In genomic region chr16:95931509-95931908, GRCm38 (mm10) we compare ENCODE assay signal across 18 mouse cellular contexts. TPM values are rescaled to one million over a fixed set of nuclear protein-coding genes. Genes with fewer than 3 reads are reported as not detected.
A peak's percentile ranks its signal among the peaks of the same experiment; 100 is the strongest.
DNase-seq lines count a peak whose midpoint lies in the region; ATAC-seq and TF ChIP-seq lines count a peak whose summit lies in the region.
"Had no signal": no experiment of that assay in that cellular context is flagged by ENCODE, and none has a peak within 500 bp of the region (broad histone marks: within the 10 kb centered on the region; RNA-seq: fewer than 3 reads in every experiment).

No protein-coding gene starts in this region.

- peak; percentile 73 for ATAC-seq in megakaryocyte progenitor cell, adult 5-6 weeks (replicated peaks; ENCODE audit: poor library complexity)
- no peak for ATAC-seq in hindbrain, embryonic 12.5 days (ENCODE audit: low FRiP score)
- ATAC-seq: forebrain, embryonic 13.5 days; midbrain, embryonic 13.5 days had no signal

- TF ChIP-seq POLR2A in bone marrow macrophage, adult 2 months (IDR thresholded peaks at IDR 0.05; ENCODE audit: borderline replicate concordance, low read depth, low read length) = no peak

- WGBS in hindbrain, embryonic 12.5 days = 89% methylated on average over 12 of the region's 12 CpGs

- H3K9me3 ChIP-seq in hindbrain, embryonic 12.5 days (replicated peaks) = no peaks in the 10 kb centered on the region
- H3K9me3 ChIP-seq: forebrain, embryonic 13.5 days; hindbrain, embryonic 15.5 days; limb, embryonic 12.5 days; lung, embryonic 15.5 days; midbrain, embryonic 13.5 days had no signal

- DNase-seq in adrenal gland, adult (ENCODE audit: inconsistent age in 2 of 2, low spot score in 1 of 2) = peak; percentile 16 to 47
- no peak for DNase-seq in adrenal gland, postnatal 14 days
- DNase-seq in layer of hippocampus, adult 11-12 months (ENCODE audit: low spot score) = peak; percentile 31
- no peak for DNase-seq in layer of hippocampus, adult 9-10 months (ENCODE audit: low spot score)
- no peak for DNase-seq in thymus, postnatal 0 days (ENCODE audit: low spot score)
- DNase-seq: adrenal gland, postnatal 10 days; kidney, adult 11 months; layer of hippocampus, postnatal 36 days; right cerebral cortex, postnatal 25 days; thymus, postnatal 14 days had no signal

- H3K9ac ChIP-seq in hindbrain, embryonic 12.5 days = no peak overlapping the region
- H3K9ac ChIP-seq: forebrain, embryonic 13.5 days; hindbrain, embryonic 15.5 days; limb, embryonic 12.5 days; lung, embryonic 15.5 days; midbrain, embryonic 13.5 days had no signal

- H3K27ac ChIP-seq in bone marrow macrophage, adult 2 months (ENCODE audit: insufficient read depth, low read depth, low read length) = peak overlapping the region; percentile 59
- H3K27ac ChIP-seq in hindbrain, embryonic 12.5 days = no peak overlapping the region
- H3K27ac ChIP-seq: forebrain, embryonic 13.5 days; hindbrain, embryonic 15.5 days; limb, embryonic 12.5 days; lung, embryonic 15.5 days; midbrain, embryonic 13.5 days had no signal

- no peak for TF ChIP-seq CTCF in bone marrow macrophage, adult 2 months (IDR thresholded peaks at IDR 0.05; ENCODE audit: low read depth, low read length)

- no peaks in the 10 kb centered on the region for H3K36me3 ChIP-seq in hindbrain, embryonic 12.5 days
- H3K36me3 ChIP-seq: hindbrain, embryonic 15.5 days; limb, embryonic 12.5 days; lung, embryonic 15.5 days; midbrain, embryonic 13.5 days had no signal

- H3K4me3 ChIP-seq in bone marrow macrophage, adult 2 months (ENCODE audit: insufficient read depth, low read length) = no peak overlapping the region
- H3K4me3 ChIP-seq in hindbrain, embryonic 12.5 days = no peak overlapping the region
- H3K4me3 ChIP-seq: forebrain, embryonic 13.5 days; hindbrain, embryonic 15.5 days; limb, embryonic 12.5 days; lung, embryonic 15.5 days; midbrain, embryonic 13.5 days had no signal

- no peak overlapping the region for H3K4me2 ChIP-seq in hindbrain, embryonic 12.5 days (replicated peaks)
- H3K4me2 ChIP-seq: forebrain, embryonic 13.5 days; hindbrain, embryonic 15.5 days; limb, embryonic 12.5 days; lung, embryonic 15.5 days; midbrain, embryonic 13.5 days had no signal

- no peaks in the 10 kb centered on the region for H3K27me3 ChIP-seq in hindbrain, embryonic 12.5 days
- H3K27me3 ChIP-seq: forebrain, embryonic 13.5 days; hindbrain, embryonic 15.5 days; limb, embryonic 12.5 days; lung, embryonic 15.5 days; midbrain, embryonic 13.5 days had no signal

- H3K4me1 ChIP-seq in bone marrow macrophage, adult 2 months (ENCODE audit: control insufficient read depth, insufficient read depth, low read length) = peaks cover 40% of the 10 kb centered on the region
- peaks cover 3% of the 10 kb centered on the region; the same call in 1 of the 2 replicates for H3K4me1 ChIP-seq in hindbrain, embryonic 12.5 days
- H3K4me1 ChIP-seq: hindbrain, embryonic 15.5 days had no signal

RNA-seq across cellular contexts. Expression of gene Psmg1, which starts 59.3 kb away (rescaled TPM):
- 35.4 and 38.8 TPM in 2 replicates for total RNA-seq in adrenal gland, postnatal 14 days (2021)
- 17.3 and 18.2 TPM in 2 replicates for polyA plus RNA-seq in bone marrow macrophage, adult 2 months (2012; ENCODE audit: insufficient read depth, insufficient read length, missing spikeins)
- total RNA-seq in megakaryocyte progenitor cell, adult 5-6 weeks (2015) = 66.7 and 70.7 TPM in 2 replicates
- 83.0 and 104 TPM in 2 replicates for total RNA-seq in megakaryocyte progenitor cell, adult 5-6 weeks (2017)
- polyA plus RNA-seq in hindbrain, embryonic 12.5 days (2016; fragmentation: Nextera tagmentation; extraction: Ambion mirVana) = 66.3 and 70.5 TPM in 2 replicates
- 98.4 and 99.3 TPM in 2 replicates for polyA plus RNA-seq in thymus, postnatal 0 days (2015; fragmentation: Nextera tagmentation; extraction: Ambion mirVana)

Comparison
In these comparisons a context has a peak if more than half of its experiments do, and no peak if none do; other contexts are left out.
1. DNase-seq: peak in adrenal gland, adult (2 of 2) and layer of hippocampus, adult 11-12 months (single experiment); none in adrenal gland, postnatal 14 days (single experiment), layer of hippocampus, adult 9-10 months (single experiment) and thymus, postnatal 0 days (single experiment).